Mouse (Mus musculus): ENCODE results near the gene Hoxc13. TPM values are rescaled to one million over a fixed set of nuclear protein-coding genes. Genes with fewer than 3 reads are reported as not detected.

Gene Hoxc13
- polyA plus RNA-seq, 1 experiment from 2014 or later = not detected

Small RNA genes within 50 kb of the gene (microRNA-seq; reads per million reads assigned to microRNA genes)
- 0.88 reads per million for gene Mir196a-2

Other genes with a start within 250 kb of the Hoxc13 start
- gene Atp5g2, start 248.8 kb upstream of the Hoxc13 start, polyA plus RNA-seq (2015; fragmentation: Nextera tagmentation; extraction: Ambion mirVana) = 56.8 and 62.4 TPM in 2 replicates
- 72.1 and 74.5 TPM in 2 replicates for gene Calcoco1, start 198.9 kb upstream of the Hoxc13 start, polyA plus RNA-seq (2015; fragmentation: Nextera tagmentation; extraction: Ambion mirVana)
- not detected in 2 replicates for gene Hoxc12, start 15.7 kb downstream of the Hoxc13 start, polyA plus RNA-seq (2015; fragmentation: Nextera tagmentation; extraction: Ambion mirVana)
- not detected in 2 replicates for gene Hoxc11, start 33.3 kb downstream of the Hoxc13 start, polyA plus RNA-seq (2015; fragmentation: Nextera tagmentation; extraction: Ambion mirVana)
- gene Hoxc10, start 45.7 kb downstream of the Hoxc13 start, polyA plus RNA-seq (2015; fragmentation: Nextera tagmentation; extraction: Ambion mirVana) = not detected in 2 replicates
- not detected in 2 replicates for gene Hoxc5, start 46.3 kb downstream of the Hoxc13 start, polyA plus RNA-seq (2015; fragmentation: Nextera tagmentation; extraction: Ambion mirVana)
- gene Hoxc9, start 55.3 kb downstream of the Hoxc13 start, polyA plus RNA-seq (2015; fragmentation: Nextera tagmentation; extraction: Ambion mirVana) = not detected in 2 replicates
- gene Hoxc8, start 69.5 kb downstream of the Hoxc13 start, polyA plus RNA-seq (2015; fragmentation: Nextera tagmentation; extraction: Ambion mirVana) = not detected in 2 replicates
- gene Hoxc6, start 77.2 kb downstream of the Hoxc13 start, polyA plus RNA-seq (2015; fragmentation: Nextera tagmentation; extraction: Ambion mirVana) = not detected in 2 replicates
- not detected in 2 replicates for gene Hoxc4, start 97.8 kb downstream of the Hoxc13 start, polyA plus RNA-seq (2015; fragmentation: Nextera tagmentation; extraction: Ambion mirVana)
- 24.7 and 26.8 TPM in 2 replicates for gene Smug1, start 246.0 kb downstream of the Hoxc13 start, polyA plus RNA-seq (2015; fragmentation: Nextera tagmentation; extraction: Ambion mirVana)

Data from forebrain, embryonic 15.5 days (tissue).